Mouse (Mus musculus) CD4-positive, CD25-positive, alpha-beta regulatory T cell, adult 2 months (primary cell): ENCODE measurements at regions not wholly inside any gene's neighbourhood (a gene's known extent, or its start where the extent isn't known, plus 50 kb on each side); places are given as distances from the start of the nearest gene placed in this dataset.
"Not testable (repeated sequence)": the region's sequence is repeated elsewhere in the genome, so short reads cannot be mapped to it uniquely, and the experiment has no call there.

Source experiments
- DNase-seq: peaks from one replicate; pipeline ENCODE4 v3.0.0-alpha.2; 2012; ENCODE audit warnings: low read depth, low spot score

GRCm38 (mm10) chrX:130525770-130526169, 776.2 kb downstream of the Diaph2 start:
- DNase-seq: no peak

GRCm38 (mm10) chrX:130533171-130534156, 783.9 kb downstream of the Diaph2 start:
- DNase-seq: no peak

DNA sequence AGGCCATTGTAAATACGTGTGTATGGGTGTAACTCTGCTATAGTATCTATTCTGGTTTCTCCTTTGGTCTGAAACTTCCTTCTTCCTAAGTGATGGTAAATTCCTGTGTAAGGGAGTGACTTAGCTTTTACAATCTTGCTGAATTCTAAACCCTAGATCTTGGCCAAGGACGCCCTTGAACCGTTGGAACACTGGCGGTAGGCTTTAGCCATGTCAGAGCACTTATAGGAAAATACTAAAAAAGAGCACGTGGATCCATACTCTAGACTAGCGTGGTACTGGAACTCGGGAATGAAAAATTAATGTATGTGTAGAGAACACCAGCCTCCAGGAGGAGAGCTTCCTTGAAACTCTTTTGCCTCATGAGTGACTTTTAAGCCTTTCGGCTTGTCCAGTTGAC, 789.2 kb downstream of the Diaph2 start:
- not testable (repeated sequence) for DNase-seq

DNA sequence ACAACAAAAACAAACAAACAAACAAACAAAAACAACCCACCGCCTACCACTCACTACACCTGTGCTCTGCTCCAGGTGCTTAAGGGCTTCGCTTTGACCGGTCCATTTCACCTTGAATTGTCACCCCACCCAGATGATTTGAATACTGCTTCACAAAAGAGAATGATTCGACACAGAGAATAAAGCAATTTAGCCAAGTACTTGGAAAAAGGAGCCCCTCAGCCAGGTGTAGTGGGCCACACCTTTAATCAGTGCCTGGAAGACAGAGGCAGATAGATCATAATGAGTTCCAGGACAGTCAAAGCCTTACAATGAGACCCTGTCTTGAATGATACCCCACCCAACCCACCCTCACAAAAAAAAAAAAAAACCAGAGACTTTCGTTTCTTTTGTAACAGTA, 798.5 kb downstream of the Diaph2 start:
- DNase-seq: no peak

DNA sequence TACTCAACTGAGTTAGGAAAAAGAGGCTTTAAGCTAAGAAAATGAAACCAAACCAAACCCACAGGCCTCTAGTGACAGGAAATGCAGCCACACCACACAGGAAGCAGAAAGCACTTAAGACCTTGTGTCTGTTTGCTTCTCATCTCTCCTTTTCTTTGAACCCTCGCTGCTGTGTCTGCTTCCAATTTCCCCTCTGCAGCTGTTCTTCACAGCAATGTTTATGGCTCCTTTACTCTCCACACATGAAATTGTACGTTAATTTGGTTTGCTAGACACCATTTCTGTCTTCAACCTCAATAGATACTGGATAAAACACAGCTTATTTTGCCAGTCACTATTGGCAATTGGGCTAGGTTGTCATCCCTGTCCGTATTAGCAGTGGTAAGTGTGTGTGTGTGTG, 799.7 kb downstream of the Diaph2 start:
- peak; percentile 75 for DNase-seq

DNA sequence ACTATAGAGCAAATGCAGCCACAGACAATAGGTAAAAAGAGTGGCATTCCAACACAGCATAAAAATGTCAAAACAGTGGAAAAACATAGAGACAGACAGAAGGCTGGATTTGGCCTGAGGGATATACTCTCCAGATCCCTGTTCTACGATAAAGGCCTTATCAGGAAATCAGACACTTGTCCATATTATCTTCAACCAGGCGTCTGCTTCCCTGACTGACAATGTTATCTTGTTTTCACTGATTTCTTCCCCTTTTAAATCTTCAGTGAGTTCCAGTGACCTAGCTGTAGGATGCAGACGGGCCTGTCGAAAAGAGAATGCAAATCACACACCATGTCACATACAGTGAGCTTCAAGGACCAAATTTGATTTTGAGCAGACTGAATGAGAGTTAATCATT, 800.4 kb downstream of the Diaph2 start:
- DNase-seq: peak; percentile 2

GRCm38 (mm10) chrX:130557251-130557650, 807.7 kb downstream of the Diaph2 start:
- DNase-seq: no peak

DNA sequence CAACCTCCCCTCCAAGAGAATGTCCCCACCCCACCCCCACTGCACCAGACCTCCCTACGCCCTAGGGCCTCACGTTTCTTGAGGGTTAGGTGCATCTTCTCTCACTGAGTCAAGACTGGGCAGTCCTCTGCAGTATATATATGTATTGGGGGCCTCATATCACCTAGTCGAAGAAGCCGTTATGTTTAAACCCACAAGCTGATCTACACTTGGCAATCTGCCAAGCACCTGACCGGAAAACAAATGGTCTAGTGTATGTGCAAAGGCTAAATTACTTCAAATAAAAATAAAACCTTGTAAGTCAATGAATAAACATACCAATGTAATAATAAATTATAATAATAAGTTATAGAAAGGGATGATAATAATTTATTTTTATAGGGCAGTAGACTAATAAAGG, 828.2 kb downstream of the Diaph2 start:
- DNase-seq: peak; percentile 1

GRCm38 (mm10) chrX:130596631-130597030, 847.1 kb downstream of the Diaph2 start:
- DNase-seq: no peak

DNA sequence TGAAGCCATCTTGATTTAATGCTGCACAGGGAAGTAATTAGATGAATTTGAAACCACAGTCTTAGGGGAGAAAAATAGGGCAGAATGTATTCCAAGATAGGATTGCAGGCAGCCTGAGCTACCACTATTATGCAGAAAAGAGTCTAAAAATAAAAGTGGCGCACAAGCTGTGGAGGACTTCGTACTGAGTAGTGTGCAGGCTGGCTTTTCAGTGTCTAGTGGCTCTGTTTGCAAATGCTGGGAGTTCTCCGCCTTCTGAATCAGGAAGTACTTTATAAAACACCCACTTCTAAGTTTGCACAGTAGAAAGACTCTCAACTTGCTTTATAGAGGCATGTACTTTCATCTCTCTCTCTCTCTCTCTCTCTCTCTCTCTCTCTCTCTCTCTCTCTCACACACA, 852.4 kb downstream of the Diaph2 start:
- DNase-seq: peak; percentile 1

DNA sequence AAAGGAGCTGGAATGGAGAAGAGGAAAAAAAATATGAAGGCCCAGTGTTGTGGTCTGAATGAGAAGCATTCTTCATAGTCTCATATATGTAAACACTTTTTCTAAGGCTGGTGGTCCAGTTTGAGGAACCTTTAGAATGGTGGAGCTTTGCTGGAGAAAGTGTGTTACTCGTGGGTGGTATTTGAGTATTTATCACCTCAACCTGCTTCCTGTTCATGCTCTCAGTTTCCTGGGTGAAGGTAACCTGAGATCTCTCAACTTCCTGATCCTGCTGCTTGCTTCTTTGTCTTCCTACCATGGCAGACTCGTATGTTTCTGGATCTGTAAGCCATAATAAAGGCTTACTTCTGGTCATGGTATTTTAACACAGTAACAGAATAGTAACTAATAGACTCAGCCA, 889.0 kb downstream of the Diaph2 start:
- peak; percentile 0 for DNase-seq

- DNase-seq: no peak
These were observed 906.3 kb downstream of the Diaph2 start for GRCm38 (mm10) chrX:130655815-130656214.

- no peak for DNase-seq
These were observed 934.8 kb downstream of the Diaph2 start for GRCm38 (mm10) chrX:130684381-130684780.

DNA sequence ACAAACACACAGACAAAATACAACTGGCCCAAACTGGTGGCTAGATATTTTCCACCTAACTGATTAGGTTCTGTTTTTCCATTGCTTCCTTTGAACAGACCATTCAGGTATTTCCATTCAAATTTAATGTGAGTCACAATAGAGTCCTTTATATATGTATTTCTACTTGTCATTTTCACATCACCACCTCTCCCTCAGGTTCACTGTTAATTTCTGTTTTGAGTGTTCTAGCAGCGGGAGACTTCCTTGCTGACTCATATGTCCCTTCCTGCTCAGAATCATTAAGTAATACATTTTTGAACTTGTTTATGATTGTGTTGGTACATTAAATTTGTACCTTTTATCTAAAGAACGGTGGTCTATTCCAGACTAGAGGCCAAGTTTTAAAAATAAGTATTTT, 959.4 kb downstream of the Diaph2 start:
- DNase-seq: no peak

DNA sequence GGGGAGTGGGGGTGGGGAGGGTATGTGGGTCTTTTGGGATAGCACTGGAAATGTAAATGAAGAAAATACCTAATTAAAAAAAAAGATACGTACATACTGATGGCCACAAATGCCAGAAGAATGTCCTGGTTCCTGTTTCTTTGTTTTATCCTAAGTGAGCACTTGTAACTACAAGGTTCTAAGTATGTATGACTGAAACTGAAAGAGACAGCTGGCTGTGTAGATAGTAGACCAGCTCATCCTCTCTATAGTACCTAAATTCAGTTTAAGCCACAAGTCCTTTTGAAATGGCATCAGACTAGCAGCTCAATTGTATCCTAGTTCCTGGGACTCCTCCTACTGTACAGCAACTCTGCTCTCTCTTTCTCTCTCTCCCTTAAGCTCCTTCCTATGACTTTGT, 994.6 kb downstream of the Diaph2 start:
- DNase-seq: not testable (repeated sequence)
